ENCODE assay signal across 9 mouse cellular contexts in the genomic region with DNA sequence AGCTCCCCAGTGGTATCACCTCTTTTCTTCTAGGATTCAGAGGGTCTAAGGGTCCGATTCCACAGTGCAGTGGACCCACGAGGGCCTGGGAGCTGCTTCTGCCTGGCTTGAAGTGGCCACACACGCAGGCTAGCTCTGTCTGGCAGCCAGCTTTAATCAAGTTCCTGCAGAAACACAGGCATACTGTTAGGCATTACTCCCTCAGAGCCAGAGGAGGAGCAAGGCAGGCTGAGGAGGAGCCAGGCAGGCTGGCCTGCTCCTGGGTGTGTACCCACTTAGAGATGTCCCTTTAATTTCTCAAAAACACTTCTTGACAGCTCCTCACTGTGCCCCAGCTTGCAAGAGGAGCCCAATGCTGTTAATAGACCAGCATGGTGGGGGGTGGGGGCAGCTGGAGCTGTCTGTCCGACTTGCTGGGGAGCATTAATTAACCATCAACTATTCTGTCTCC.
A peak's percentile ranks its signal among the peaks of the same experiment; 100 is the strongest.
DNase-seq lines count a peak whose midpoint lies in the region; ATAC-seq and TF ChIP-seq lines count a peak whose summit lies in the region.
"Had no signal": no experiment of that assay in that cellular context is flagged by ENCODE, and none has a peak within 500 bp of the region (broad histone marks: within the 10 kb centered on the region; RNA-seq: fewer than 3 reads in every experiment).

No protein-coding gene starts in this region.

- no peak for TF ChIP-seq POLR2A in kidney, adult 2 months (IDR thresholded peaks at IDR 0.05; ENCODE audit: low read depth, low read length)

- no peak overlapping the region for H3K4me2 ChIP-seq in forebrain, postnatal 0 days (ENCODE audit: low read depth)
- peak overlapping the region; percentile 7; the same call in 1 of the 2 replicates for H3K4me2 ChIP-seq in intestine, embryonic 14.5 days (ENCODE audit: low read length)
- peak overlapping the region; percentile 20 for H3K4me2 ChIP-seq in stomach, embryonic 15.5 days

- no peak for TF ChIP-seq CTCF in kidney, adult 2 months (conservative IDR thresholded peaks at IDR 0.05; ENCODE audit: insufficient read depth, insufficient read length, low read depth, low read length)
- TF ChIP-seq CTCF in forebrain, postnatal 0 days (IDR thresholded peaks at IDR 0.05; ENCODE audit: low read depth) = no peak

- H3K9me3 ChIP-seq in forebrain, postnatal 0 days (ENCODE audit: low read length) = no peaks in the 10 kb centered on the region
- no peaks in the 10 kb centered on the region for H3K9me3 ChIP-seq in intestine, embryonic 14.5 days (ENCODE audit: control insufficient read depth, low read length)
- H3K9me3 ChIP-seq in stomach, embryonic 15.5 days = no peaks in the 10 kb centered on the region

- H3K4me3 ChIP-seq in kidney, adult 2 months (ENCODE audit: insufficient read depth, low read depth, low read length) = no peak overlapping the region
- no peak overlapping the region for H3K4me3 ChIP-seq in forebrain, postnatal 0 days (ENCODE audit: low read depth, low read length)
- H3K4me3 ChIP-seq in intestine, embryonic 14.5 days (ENCODE audit: low read depth, low read length) = no peak overlapping the region
- no peak overlapping the region for H3K4me3 ChIP-seq in stomach, embryonic 15.5 days (replicated peaks)
- H3K4me3 ChIP-seq: erythroblast, embryonic 14.5 days had no signal

- H3K4me1 ChIP-seq in kidney, adult 2 months (ENCODE audit: control insufficient read depth, insufficient read depth, low read length) = peaks cover 29% of the 10 kb centered on the region
- peaks cover 12% of the 10 kb centered on the region; the same call in 1 of the 2 replicates for H3K4me1 ChIP-seq in forebrain, postnatal 0 days (ENCODE audit: insufficient read depth)
- H3K4me1 ChIP-seq in intestine, embryonic 14.5 days (replicated peaks; ENCODE audit: control insufficient read depth, insufficient read depth, low read length) = peaks cover 25% of the 10 kb centered on the region
- peaks cover 39% of the 10 kb centered on the region for H3K4me1 ChIP-seq in stomach, embryonic 15.5 days

- peak; percentile 81 for ATAC-seq in forebrain, postnatal 0 days
- ATAC-seq in intestine, embryonic 14.5 days (replicated peaks; ENCODE audit: low FRiP score, low TSS enrichment, low read depth) = peak; percentile 63
- ATAC-seq in stomach, embryonic 15.5 days (ENCODE audit: insufficient read depth, low FRiP score, low read depth) = peak; percentile 72

- no peaks in the 10 kb centered on the region for H3K36me3 ChIP-seq in kidney, adult 2 months (ENCODE audit: control insufficient read depth, insufficient read depth, low read length)
- no peaks in the 10 kb centered on the region for H3K36me3 ChIP-seq in forebrain, postnatal 0 days (ENCODE audit: insufficient read depth)
- H3K36me3 ChIP-seq in intestine, embryonic 14.5 days (ENCODE audit: control insufficient read depth, insufficient read depth, low read length) = no peaks in the 10 kb centered on the region
- no peaks in the 10 kb centered on the region for H3K36me3 ChIP-seq in stomach, embryonic 15.5 days

- H3K27me3 ChIP-seq in kidney, adult 2 months (replicated peaks; ENCODE audit: control insufficient read depth, insufficient read depth, low read length) = no peaks in the 10 kb centered on the region
- no peaks in the 10 kb centered on the region for H3K27me3 ChIP-seq in forebrain, postnatal 0 days (ENCODE audit: insufficient read depth, low read length)
- H3K27me3 ChIP-seq in intestine, embryonic 14.5 days (replicated peaks; ENCODE audit: control insufficient read depth, insufficient read depth, low read length) = no peaks in the 10 kb centered on the region
- H3K27me3 ChIP-seq in stomach, embryonic 15.5 days (replicated peaks) = no peaks in the 10 kb centered on the region

- peak overlapping the region; percentile 74 for H3K27ac ChIP-seq in kidney, adult 2 months (ENCODE audit: insufficient read depth, low read depth, low read length)
- peak overlapping the region; percentile 9; the same call in 1 of the 2 replicates for H3K27ac ChIP-seq in forebrain, postnatal 0 days (ENCODE audit: low read depth, low read length)
- H3K27ac ChIP-seq in intestine, embryonic 14.5 days (ENCODE audit: low read depth) = peak overlapping the region; percentile 79
- H3K27ac ChIP-seq in stomach, embryonic 15.5 days = peak overlapping the region; percentile 86

- peak; percentile 56 for DNase-seq in kidney, adult 2 months
- no peak for DNase-seq in kidney, adult 11 months
- peak; percentile 26 for DNase-seq in forebrain, postnatal 0 days
- DNase-seq in intestine, embryonic 14.5 days (ENCODE audit: low spot score) = peak; percentile 70
- peak; percentile 51 to 52 for DNase-seq in lung, adult 18-20 months
- no peak for DNase-seq in testis, postnatal 14 days (ENCODE audit: low spot score)
- DNase-seq in ovary, postnatal 36 days (ENCODE audit: low spot score) = no peak

- H3K9ac ChIP-seq in forebrain, postnatal 0 days = no peak overlapping the region
- H3K9ac ChIP-seq in intestine, embryonic 14.5 days (ENCODE audit: low read length) = no peak overlapping the region
- H3K9ac ChIP-seq in stomach, embryonic 15.5 days = no peak overlapping the region

- WGBS in kidney, adult 2 months = 27% methylated on average over 4 of the region's 4 CpGs
- WGBS in forebrain, postnatal 0 days = 9% methylated on average over 4 of the region's 4 CpGs
- 2% methylated on average over 4 of the region's 4 CpGs for WGBS in intestine, embryonic 14.5 days
- 17% methylated on average over 4 of the region's 4 CpGs for WGBS in stomach, embryonic 15.5 days

Comparison
In these comparisons a context has a peak if more than half of its experiments do, and no peak if none do; other contexts are left out.
1. DNase-seq: peak in kidney, adult 2 months (single experiment), forebrain, postnatal 0 days (single experiment), intestine, embryonic 14.5 days (single experiment) and lung, adult 18-20 months (2 of 2); none in kidney, adult 11 months (single experiment), testis, postnatal 14 days (single experiment) and ovary, postnatal 36 days (single experiment).
2. H3K27ac ChIP-seq: peak in every context shown above with its lines; median percentile 86 in stomach, embryonic 15.5 days; 79 in intestine, embryonic 14.5 days; 74 in kidney, adult 2 months; 9 in forebrain, postnatal 0 days.
3. Peak in every context shown above with its lines, with median percentiles within 50 percentile points of each other: ATAC-seq.